Mouse (Mus musculus) cerebellum, postnatal 14 days (tissue): Measurements from ENCODE around the gene Tsga13.
A peak's percentile ranks its signal among the peaks of the same experiment; 100 is the strongest.

Experiments
- DNase-seq, 2 experiments: peaks; one replicate each; pipeline ENCODE4 v3.0.0; 2021; ENCODE audit warnings: mixed read lengths in 2 of 2

Tsga13 gene

GRCm38 (mm10) chr6:30855956-30856355 is 59.4 kb downstream of the Tsga13 start:
- DNase-seq, result no peak

- DNase-seq, result no peak
Measured at GRCm38 (mm10) chr6:30855205-30855604, 60.2 kb downstream of the Tsga13 start.

DNA sequence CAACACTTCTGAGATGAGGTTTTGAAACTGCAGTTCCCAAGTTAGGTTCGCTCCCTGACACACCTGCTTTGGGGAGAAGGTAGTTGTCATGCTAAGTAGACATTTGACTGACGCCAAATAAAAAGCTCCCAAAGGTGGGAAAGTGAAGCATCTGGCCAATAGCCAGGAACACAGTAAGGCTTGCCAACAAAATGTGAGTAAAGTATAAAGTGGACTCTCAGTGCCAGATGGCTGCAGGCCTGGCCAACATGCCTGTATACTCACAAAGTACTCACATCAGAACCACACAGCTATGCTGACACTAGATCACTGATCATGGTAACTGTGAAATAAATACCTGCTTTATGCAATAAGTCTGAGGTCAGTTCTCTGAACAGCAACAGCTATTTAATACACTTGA is 65.6 kb downstream of the Tsga13 start:
- DNase-seq, result peak; percentile 45 to 55
